Mouse (Mus musculus) right cerebral cortex, postnatal 10 days (tissue): ENCODE data around the gene Cnot6l.
A peak's percentile ranks its signal among the peaks of the same experiment; 100 is the strongest.

ENCODE experiments used
- DNase-seq, 2 experiments: peaks; one replicate each; pipeline ENCODE4 v3.0.0; 2021; ENCODE audit warnings: low spot score in 2 of 2

Gene Cnot6l

GRCm38 (mm10) chr5:96161578-96162398, 2.2 kb downstream of the Cnot6l start:
- DNase-seq = peak; percentile 79 to 82

DNA sequence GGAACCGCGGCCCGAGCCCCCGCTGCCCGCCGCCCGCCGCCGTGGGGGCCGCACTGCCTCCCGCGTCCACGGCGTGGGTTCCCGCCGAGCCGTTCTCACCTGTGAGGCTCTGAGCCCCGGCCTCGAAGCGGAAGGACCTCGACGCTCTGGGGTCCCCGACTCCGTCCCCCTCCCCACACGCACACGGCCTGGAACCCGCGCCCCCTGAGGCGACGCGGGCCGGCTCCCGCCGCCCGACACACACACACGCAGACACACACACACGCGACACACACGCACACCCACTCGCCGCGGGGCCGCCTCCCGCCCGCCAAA, 2.8 kb downstream of the Cnot6l start:
- DNase-seq = no peak

DNA sequence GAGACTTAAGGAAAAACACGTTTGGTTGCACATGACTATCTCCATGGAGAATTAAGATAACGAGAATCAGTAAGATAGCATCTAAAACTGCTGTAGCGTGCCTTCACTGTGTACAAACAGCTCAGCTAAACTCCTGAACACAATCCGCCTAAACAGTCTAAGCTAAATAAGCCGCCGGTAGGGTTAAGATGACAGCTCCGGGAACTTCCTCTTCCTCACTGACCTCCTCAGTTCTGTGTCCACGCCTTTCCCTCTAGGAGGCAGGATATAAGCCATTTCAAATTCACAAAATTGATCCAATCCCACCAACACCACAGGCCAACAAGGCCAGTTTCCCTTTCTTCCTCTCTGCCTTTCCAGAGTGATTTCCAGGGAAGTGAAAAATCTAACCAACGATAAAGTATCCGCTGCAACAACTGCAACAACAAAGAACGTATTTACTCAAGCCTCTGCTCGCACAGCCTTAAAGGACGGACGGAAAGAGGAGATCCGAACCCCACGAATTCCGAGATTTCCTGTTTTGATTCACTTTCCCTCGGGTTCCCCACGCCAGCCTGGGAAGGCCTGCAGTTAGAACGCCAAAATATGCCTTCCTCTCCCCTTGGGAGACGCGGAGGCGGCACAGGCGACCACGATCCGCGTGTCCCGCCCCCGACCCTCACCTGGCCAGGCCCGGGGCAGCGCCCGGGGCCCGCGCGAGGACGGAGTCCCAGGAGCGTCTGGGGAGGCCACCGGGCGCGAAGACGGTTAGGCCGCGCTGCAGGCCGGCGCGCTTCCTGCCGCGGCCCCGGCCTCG, 3.3 kb downstream of the Cnot6l start:
- no peak for DNase-seq

DNA sequence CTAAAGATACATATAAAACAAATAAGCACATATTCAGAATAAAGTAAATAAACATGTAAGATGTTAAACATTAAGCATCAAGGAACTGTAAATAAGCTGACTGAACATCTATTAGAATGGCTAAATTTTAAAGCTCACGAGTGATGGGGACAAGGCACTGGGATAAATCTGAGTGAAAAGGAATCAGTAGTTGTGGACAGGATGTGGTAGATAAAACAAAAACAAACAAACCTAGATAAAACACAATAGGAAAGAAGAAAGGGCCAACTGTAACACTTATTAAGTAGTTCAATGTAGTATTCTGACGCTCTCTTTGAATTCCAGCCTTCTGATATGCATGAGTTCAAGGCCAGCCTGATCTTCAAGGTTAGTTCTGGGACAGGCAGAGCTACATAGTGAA, 21.6 kb downstream of the Cnot6l start:
- no peak for DNase-seq

DNA sequence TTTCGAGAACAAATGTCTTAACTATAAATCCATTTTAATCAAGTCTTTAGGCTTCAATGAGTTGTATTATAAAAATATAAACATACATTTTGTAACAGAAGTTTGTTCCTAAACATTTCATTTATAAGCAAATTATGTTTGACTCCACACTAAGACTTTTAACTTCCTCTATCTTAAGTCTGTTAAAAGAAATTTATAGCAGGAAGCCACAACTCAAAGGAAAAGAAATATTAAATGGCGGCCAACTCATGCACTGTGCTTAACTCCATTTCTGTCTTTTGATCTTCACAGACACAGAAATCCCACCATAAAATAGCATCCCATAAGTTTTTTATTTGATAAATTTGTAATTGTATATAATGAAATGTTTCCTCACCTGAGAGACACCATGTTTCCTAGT, 33.3 kb downstream of the Cnot6l start:
- no peak for DNase-seq

- no peak for DNase-seq
Measured at GRCm38 (mm10) chr5:96126856-96127255, 37.1 kb downstream of the Cnot6l start.

DNA sequence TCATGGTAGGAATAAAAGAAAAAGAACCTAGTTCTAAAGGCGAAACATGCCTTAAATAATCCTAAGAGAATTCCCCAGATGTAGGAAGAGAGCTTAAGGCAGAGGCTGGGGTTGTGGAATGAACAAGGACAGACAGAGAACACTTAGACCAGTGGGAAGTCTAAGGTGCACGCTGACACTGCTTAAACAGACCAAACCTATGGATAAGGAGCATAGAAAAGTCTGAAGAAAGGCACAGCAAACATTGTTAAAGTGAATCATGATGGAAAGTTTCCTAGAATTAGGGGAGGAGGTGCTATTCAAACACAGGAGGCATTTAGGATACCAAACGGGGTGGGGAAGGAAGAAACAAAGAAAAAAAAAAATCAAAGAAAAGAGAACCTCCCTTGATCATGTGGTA, 49.0 kb downstream of the Cnot6l start:
- DNase-seq = no peak

GRCm38 (mm10) chr5:96104644-96105043, 59.3 kb downstream of the Cnot6l start:
- DNase-seq = no peak

DNA sequence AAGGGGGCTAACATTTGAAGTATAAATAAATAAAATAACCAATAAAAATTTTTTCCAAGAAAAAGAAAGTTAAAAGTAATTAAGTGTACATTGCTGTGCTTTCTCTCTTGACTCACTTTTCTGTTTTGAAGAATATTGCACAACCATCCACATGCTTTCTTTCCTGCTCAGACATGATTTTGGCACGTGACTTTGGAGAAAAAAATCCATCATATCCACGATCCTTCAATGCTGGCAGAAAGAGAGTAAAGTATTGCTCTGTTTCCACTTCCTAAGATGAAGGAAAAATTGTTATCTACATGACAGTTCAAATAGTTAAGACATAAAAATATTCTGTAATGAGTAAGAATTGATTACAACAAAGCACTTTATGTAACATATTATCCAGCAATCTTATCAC, 72.5 kb downstream of the Cnot6l start:
- DNase-seq = no peak

- no peak for DNase-seq
Measured at GRCm38 (mm10) chr5:96085324-96085723, 78.6 kb downstream of the Cnot6l start.

GRCm38 (mm10) chr5:96079026-96079425, 84.9 kb downstream of the Cnot6l start:
- no peak for DNase-seq

GRCm38 (mm10) chr5:96065591-96065990, 98.4 kb downstream of the Cnot6l start:
- DNase-seq = no peak

GRCm38 (mm10) chr5:96042492-96042891, 121.5 kb downstream of the Cnot6l start:
- no peak for DNase-seq

DNA sequence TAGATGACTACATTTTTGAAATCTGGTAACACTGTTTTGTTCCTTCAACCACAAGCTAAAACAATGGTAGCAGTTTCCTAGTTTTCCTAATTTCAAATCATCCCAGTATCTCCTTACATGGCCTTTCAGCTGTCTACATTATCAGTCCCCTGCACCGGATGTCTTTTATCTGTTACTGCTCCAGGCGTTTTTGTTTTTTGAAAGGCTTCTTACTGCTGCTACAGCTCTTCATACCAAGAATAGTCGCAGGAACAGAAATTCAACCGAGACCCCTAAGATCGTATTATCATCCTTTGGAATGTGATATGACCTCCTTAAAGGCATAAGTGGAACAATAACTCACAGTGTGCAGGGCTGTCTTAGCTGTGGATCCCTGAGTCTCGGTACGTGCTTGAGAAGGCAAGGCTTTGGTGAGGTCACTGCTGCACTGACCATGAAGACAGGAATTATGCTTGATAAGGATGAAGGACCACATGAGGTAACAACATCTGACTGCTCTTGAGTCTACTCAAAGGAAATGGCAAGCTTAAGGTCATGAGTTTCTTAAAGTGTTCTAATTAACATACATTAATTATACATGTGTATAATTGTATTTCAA, 122.4 kb downstream of the Cnot6l start:
- DNase-seq = no peak

DNA sequence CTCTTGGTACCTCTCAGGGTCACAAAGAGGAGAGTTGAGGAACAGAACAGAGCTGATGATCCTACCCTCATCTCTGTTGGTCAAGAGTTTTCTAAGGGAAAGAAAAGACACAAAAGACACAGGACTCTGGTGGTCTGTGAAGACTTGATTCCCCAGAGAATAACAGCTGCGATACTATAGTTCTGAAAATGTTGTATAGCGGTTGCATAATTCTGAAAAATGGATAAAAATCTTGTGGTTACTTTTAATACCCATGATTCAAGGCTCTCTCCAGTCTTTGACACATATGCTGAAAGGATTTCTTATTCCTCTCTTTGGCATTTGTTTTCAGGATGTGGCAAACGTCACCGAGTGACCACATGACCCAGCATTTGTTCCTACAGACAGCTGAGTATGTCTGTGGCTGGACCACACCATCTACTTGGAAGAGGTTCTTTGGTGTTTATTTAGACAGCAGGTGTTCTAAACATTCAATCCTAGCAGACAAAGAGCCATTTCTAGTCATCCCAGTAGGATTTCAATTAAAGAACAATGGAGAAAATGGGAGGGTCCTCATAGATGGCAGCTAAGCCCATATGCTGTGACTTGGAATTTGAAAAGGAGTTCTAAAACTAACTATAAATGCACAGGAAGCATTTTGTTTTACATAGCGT, 124.7 kb downstream of the Cnot6l start:
- no peak for DNase-seq

DNA sequence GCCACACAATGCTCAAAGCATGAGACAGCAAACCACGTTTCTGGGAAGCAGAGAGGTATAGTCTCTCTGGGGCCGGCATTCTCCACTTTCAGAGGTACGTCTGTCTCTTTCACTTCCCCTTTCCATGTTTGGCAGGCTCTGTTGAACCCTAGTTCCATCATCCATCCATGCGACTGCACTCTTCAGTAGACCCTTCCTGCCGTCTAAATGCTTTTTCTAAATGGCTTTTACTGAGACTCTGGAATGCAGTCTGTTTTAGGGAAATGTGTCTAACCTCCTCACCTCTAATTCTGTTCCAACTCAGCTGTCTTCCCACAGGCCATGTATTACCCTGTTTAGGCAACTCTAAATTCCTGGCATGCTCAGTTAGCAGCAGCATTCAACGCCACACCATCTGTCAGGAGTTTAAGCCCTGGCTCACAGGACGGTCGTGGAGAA, 126.3 kb downstream of the Cnot6l start:
- DNase-seq = no peak

- peak in 1 of 2 experiments; percentile 34 for DNase-seq
Measured at GRCm38 (mm10) chr5:96036125-96036672, 127.8 kb downstream of the Cnot6l start.

DNA sequence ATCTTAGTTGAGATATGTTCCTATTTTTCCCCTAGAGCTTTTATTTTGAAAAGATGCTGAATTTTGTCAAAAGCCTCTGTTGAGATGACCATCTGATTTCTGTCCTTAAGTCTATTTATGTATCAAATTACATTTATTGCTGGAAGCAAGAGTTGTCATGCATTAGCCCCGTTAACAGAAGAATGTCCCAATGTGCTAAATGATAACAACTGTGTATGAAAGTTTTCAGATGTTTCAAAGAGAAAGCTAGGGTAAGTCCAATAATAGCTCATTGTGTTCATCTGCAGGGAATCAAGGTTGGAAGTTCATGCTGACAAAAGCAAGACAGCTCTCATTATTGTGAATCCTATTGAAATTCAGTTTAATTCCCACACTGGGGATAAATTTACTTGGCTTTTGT, 129.9 kb downstream of the Cnot6l start:
- no peak for DNase-seq

- no peak for DNase-seq
Measured at GRCm38 (mm10) chr5:96029821-96030220, 134.2 kb downstream of the Cnot6l start.
